Mouse (Mus musculus) urinary bladder, adult 18-20 months (tissue): ENCODE measurements around the gene Hpgd.

Experiments
- DNase-seq, 2 experiments: peaks; one replicate each; pipeline ENCODE4 v3.0.0; 2022; ENCODE audit warnings: low spot score in 2 of 2, mixed read lengths in 2 of 2

Hpgd gene

DNA sequence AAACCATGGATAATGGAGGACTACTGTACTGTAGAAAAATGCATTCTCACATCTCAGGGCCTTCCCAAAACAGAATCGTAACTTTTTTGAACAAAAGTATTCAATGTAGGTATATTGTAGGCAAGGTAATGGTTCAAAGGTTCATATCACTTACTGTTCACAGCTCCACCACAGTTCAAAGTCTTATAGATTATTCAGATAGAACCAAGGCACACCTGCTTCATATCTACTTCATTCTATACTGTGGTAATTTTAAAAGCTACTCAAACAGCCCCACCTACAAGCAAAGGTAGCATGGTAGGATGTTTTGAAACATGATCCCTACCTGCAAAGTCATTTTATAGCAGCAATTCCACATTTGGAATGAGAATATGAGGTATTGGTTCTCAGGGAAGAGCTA, 28.9 kb downstream of the Hpgd start:
- DNase-seq, result no peak

DNA sequence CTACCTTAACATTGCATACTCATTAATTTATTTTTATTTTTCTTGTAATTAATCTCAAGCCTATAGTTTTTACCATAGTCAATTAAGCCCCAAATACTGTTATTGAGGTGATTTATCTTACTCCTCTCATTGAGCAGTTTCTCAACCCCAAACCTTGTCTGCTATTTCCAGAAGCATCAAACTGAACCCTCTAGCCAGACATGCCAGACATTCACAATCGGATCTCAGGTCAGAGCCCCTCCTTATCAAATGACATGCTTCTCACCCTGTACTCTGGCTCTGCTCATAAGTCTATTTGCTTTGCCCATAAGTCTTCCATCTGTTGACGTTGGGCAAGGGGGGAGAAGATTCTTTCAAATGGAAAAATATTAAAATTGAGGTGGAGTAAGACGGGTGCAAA, 33.3 kb downstream of the Hpgd start:
- DNase-seq, result no peak

DNA sequence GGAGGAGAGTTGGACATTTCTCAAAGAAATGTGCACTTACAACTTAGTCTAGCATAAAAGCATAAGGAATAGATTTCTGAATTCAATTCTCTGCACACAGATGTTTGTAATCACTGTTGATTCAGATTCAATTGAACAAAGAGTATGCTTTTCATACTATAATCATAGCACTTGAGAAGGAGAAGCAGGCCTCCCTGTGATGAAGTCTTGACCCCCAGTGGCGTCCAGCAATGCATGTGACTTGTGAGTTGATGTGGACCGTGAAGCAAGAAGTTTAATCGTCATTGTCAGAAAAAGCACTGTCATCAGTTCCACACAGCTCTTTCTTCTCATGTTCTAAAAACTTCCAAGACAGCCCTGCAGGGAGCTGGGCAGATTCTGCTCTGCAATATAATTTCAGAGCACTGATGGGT, 33.8 kb downstream of the Hpgd start:
- no peak for DNase-seq

DNA sequence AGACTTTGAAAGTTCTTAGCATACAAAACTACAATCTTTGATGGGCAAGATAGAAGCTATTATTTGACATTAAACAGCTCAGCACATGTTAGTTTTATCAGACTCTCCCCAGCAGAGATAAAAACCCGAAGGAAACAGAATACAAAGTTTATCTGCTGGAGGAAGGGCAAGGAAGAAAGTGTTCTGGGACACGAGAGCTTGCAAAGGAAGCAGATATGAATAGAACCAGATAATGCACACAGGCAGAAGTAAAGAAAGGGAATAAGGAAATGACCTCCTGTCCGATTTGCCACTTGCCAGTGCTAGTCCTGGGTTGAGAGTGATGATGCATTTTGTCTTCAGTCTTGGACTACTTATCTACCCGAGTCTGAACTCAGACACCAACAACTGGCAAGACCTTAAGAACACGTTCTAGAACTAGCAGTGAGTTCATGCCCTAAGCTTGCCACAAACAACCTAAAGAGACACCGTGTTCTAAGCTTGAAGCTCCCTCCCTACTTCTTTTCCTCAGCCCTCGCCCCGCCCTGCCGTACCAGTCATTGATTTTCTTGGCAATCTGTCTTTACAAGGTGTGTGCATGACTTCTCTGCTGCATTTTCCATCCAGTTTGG, 41.1 kb downstream of the Hpgd start:
- DNase-seq, result no peak

DNA sequence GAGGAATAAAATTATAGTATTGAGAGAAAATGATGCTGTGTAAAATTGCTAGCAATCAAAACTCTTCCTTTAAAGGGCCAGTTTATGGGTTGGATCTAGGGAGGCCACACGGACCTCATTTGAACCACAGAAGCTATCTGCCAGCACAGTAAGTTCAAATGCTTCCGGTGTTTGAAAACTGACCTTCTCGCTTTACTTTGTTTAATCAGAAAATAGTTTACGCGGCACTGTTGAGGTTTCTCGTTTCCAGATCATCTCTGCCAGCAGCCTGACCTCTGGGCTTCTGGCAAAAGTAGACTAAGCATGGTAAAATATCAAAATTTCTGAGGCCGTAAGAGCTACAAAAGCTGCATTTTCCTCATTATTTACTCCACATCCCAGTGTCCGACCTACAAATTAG, 42.4 kb downstream of the Hpgd start:
- no peak for DNase-seq

DNA sequence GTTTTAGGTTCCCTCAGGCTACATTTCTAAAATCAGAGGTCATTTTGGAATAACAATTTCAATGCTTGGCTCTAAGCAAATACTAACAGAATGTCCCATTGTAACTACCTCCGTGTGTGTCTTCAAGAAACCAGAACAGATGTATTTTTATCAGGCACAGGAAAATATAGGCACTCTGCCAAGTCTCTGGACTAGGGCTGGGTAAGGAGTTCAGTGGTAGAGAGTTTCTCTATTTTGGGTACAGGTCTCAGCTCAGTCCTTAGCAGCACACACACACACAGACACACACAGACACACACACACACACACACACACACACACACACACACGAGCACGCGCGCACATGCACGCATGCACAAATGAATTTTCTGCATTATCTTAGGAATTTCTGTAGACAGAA, 49.1 kb downstream of the Hpgd start:
- DNase-seq, result no peak

DNA sequence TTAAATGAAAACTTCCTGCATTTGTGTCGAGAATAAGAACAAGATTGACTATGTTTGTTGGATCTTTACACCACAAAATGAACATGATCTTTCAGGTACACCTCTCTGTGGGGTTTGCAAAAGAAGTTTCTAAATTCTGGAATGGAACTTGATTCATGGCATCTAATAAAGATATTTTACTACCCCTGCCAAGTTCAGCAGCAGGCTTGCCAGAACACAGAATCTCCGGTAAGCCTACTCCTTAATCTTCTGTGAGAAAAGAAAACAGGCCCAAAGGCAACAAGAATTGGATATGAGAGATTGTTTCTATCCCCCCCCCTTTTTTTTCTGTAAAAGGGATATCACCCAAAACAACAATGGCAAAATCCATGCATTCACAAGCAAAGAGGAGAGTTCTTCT, 49.6 kb downstream of the Hpgd start:
- DNase-seq, result no peak

DNA sequence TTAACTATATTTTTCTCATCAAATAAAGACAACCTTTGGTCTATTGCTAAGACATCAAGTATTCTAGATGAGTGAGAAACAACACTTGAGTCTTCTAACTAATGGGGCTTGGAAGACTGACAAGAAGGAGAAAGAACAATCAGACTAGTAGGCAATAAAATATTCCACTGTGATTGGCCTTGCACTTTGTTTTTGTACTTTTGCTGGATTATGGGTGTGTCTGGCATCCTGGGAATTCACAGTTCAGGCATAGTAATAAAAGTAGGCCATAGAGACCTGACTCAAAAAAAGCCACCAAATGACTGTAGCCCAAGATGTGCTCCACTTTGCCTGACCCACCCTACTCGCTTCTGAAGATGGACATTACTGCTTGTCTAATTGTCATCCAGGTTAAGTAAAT, 50.0 kb downstream of the Hpgd start:
- no peak for DNase-seq

DNA sequence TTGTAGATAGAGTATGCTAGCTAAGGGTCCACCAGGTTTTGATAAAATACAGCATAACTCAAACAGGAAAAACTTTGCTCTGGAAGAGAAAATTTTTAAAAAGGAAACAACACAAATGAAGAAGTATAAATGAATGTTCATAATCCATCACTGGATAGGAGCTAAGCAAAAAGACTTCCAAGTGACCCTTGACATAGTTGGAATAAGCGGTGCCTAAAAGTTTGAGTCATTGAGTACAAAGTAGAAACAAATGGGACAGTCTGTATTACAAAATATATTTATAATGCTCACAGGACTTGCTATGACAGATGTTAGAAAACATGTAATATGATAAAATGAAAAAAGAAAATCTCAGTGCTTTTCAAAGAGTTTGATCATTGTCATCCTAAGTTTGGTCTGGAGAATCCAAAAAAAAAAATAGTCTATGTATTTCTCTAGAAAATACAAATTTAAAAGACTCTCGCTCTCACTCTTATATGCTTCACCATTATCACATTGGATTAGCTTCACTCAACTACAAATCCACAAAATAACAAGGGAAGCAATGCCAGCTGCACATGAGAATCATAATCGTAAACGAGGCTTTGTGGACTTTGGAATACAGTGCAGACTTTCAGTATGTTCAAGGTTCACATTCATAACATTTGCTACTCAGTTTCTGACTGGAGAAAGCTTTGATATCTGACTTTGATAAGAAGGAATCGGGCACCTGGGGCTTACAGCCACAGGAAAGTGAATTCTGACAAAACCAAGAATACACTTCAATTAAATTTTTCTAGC, 51.4 kb downstream of the Hpgd start:
- DNase-seq, result no peak

DNA sequence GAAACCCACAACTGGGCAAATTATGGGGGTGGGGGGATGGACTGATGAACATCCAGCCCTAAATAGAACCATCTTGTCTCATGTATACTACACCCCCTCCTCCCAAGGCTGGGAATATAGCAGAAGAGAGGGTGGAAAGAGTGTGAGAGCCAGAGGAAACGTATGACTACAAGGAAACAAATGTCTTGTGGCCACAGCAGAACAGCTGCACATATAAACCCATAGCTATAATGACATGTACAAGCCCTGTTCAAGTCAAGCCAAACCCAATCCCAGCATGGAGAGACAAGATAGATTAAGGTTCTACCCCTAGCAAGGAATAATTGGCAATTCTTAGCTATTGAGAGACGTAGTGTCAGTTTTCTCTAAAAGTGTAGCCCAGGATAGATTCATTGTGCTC, 68.8 kb downstream of the Hpgd start:
- no peak for DNase-seq
